Mouse (Mus musculus): ENCODE measurements around the gene Pcolce.
A peak's percentile ranks its signal among the peaks of the same experiment; 100 is the strongest.

DNA sequence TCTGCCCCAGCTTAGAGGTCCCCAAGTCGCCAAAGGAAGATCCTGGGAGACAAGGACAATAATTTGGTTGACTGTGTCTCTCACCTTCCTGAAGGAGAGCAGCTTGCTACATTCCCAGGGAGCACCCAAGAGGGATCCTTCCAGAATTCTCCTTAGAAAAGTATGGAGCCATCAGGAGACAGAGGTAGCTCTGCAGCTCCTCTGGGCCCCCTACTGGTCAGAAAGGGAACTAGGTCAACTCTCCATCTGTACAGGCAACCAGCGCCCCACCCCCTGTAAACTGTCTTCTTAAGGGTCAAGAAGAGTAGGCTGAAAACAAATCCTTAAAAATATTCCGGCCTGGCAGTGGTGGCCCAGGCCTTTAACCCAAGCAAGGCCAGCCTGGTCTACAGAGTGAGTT lies 38.9 kb upstream of the Pcolce start:
- TF ChIP-seq EP300 (IDR thresholded peaks at IDR 0.05; ENCODE audit: low read depth) (no peak), CTCF (IDR thresholded peaks at IDR 0.05; ENCODE audit: low read depth) (peak; percentile 86)
